Mouse (Mus musculus) heart, embryonic 11.5 days (tissue): ENCODE data around the gene Tmem200a. TPM values are rescaled to one million over a fixed set of nuclear protein-coding genes. Genes with fewer than 3 reads are reported as not detected.

Source experiments
- ATAC-seq: fragments of 200-750 bp; cut with Nextera tagmentation; replicated peaks from 2 replicates; pipeline ENCODE4 v1.8.0; 2017; ENCODE audit warnings: moderate library complexity; ENCODE audit not compliant: insufficient number of reproducible peaks, low FRiP score, low TSS enrichment
- H3K27ac ChIP-seq: fragments of 300-500 bp; sonication (generic); 2 replicates; pipeline ENCODE4 v1.5.1; 2014; ENCODE audit warnings: mild to moderate bottlenecking, low read depth, low read length
- H3K27me3 ChIP-seq: fragments of 300-500 bp; sonication (generic); 2 replicates; pipeline ENCODE4 v1.6.1; 2014; ENCODE audit warnings: mild to moderate bottlenecking, low read length, mixed read lengths; ENCODE audit not compliant: control insufficient read depth, insufficient read depth
- H3K36me3 ChIP-seq: fragments of 300-500 bp; sonication (generic); 2 replicates; pipeline ENCODE4 v1.6.1; 2014; ENCODE audit warnings: mild to moderate bottlenecking, low read length, moderate library complexity, mixed read lengths; ENCODE audit not compliant: control insufficient read depth, insufficient read depth
- H3K4me1 ChIP-seq: fragments of 300-500 bp; sonication (generic); 2 replicates; pipeline ENCODE4 v1.6.1; 2014; ENCODE audit warnings: low read length; ENCODE audit not compliant: control insufficient read depth, insufficient read depth
- H3K4me2 ChIP-seq: fragments of 300-500 bp; sonication (generic); 2 replicates; pipeline ENCODE4 v1.6.1; 2014; ENCODE audit warnings: mild to moderate bottlenecking, moderate library complexity
- H3K4me3 ChIP-seq: fragments of 300-500 bp; sonication (generic); 2 replicates; pipeline ENCODE4 v1.5.1; 2014; ENCODE audit warnings: low read depth, low read length
- H3K9ac ChIP-seq: fragments of 300-500 bp; sonication (generic); 2 replicates; pipeline ENCODE4 v1.6.1; 2014; ENCODE audit warnings: mild to moderate bottlenecking, low read depth, low read length, moderate library complexity
- H3K9me3 ChIP-seq: fragments of 300-500 bp; sonication (generic); replicated peaks from 2 replicates; pipeline ENCODE4 v1.6.1; 2016; ENCODE audit warnings: low read length; ENCODE audit not compliant: control insufficient read depth
- WGBS: fragments of 180-500 bp; shearing (Covaris S2); extraction: QIAGEN DNeasy Blood & Tissue Kit; methylation state at CpG from one replicate; pipeline ENCODE4 v1.1.7; 2014; ENCODE audit not compliant: insufficient replicate concordance; 5-methylcytosine and 5-hydroxymethylcytosine counted together
- polyA plus RNA-seq: library from polyadenylated mRNA; unstranded; fragments of >200 nt; fragmentation: Nextera tagmentation; extraction: Ambion mirVana; gene quantifications from 2 replicates; pipeline ENCODE4 v1.2.1, GENCODE M21; 2014

Tmem200a gene
- polyA plus RNA-seq, 1 experiment from 2014 or later: 1.3 TPM

DNA sequence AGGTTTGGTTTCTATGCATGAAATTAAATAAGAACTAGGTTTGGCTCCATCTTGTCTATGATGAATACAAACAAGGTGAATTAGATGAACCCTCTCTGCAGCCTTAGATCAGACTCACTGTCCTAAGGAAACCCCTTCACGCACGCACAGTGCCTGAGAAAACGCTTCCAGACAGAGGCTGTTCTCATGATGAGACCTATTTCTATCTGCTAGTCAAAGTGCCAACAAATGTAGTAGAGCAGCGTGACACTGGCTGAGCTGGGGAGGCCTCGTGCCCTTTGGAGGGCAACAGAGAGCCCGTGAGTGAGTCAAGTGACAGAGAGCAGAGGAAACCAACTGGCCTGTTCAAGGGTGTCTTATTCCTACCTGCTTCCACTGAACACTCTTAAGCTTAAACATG is 73.4 kb downstream of the Tmem200a start:
- H3K4me3 ChIP-seq: no peak overlapping the region
- H3K27ac ChIP-seq: no peak overlapping the region
- 76% methylated on average over 6 of the region's 6 CpGs for WGBS
- no peak overlapping the region for H3K4me2 ChIP-seq
- no peaks in the 10 kb centered on the region for H3K36me3 ChIP-seq
- no peak overlapping the region for H3K9ac ChIP-seq
- H3K9me3 ChIP-seq: no peaks in the 10 kb centered on the region
- ATAC-seq: no peak
- no peaks in the 10 kb centered on the region for H3K4me1 ChIP-seq
- H3K27me3 ChIP-seq: no peaks in the 10 kb centered on the region

DNA sequence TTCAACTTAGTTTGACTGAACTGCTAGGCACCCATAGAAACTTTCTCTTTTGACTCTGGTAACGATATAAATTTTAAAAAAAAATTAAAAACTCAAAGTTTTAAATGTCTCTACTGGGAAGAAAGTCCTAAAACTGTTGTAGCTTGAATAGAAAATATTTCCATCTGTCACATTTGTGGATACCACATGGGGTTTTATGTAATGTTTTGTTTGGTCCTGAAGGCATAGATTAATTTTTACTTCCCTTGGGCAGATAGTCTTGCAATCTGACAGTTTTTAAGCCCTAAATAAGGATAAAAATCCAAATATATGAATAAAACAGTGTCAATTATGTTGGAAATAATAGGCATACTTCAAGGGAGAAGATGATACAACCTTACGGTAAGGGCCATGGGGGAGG is 78.0 kb downstream of the Tmem200a start:
- no peaks in the 10 kb centered on the region for H3K9me3 ChIP-seq
- ATAC-seq: no peak
- H3K27ac ChIP-seq: no peak overlapping the region
- H3K4me3 ChIP-seq: no peak overlapping the region
- no peaks in the 10 kb centered on the region for H3K36me3 ChIP-seq
- 83% methylated on average over 2 of the region's 2 CpGs for WGBS
- H3K4me1 ChIP-seq: no peaks in the 10 kb centered on the region
- no peak overlapping the region for H3K9ac ChIP-seq
- H3K27me3 ChIP-seq: no peaks in the 10 kb centered on the region
- H3K4me2 ChIP-seq: no peak overlapping the region

DNA sequence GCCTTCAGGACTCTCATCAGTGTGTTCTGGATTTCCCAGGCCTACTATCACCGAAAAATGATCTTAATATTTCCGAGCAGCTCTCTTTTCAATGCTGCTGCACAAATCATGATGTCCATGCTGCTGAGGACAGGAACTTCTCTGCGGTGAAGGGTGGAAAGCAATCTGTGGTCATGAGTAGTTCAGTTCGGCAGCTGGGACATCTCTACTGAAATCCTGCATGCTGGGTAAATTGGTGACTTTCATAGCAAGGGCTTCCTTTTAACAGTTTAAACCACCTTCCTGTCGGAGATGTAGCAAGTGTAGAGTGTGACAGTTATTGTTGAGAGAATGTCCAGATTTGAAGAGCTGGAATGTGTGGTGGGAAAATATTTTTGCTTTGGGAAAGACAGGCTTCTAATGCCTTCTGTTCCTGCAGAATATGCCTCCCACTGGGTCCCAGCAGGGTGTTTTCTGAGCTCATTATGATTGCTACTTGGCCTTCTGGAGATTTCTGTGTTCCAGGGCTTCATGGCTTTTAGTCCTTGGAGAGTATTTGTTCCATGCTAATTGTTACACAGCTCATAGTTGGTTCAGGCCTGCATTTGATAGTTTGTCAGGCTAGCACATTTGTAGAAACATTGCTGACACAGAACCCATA is 79.4 kb downstream of the Tmem200a start:
- no peak overlapping the region for H3K4me3 ChIP-seq
- H3K9ac ChIP-seq: no peak overlapping the region
- no peaks in the 10 kb centered on the region for H3K27me3 ChIP-seq
- WGBS: 74% methylated on average over 5 of the region's 5 CpGs
- no peaks in the 10 kb centered on the region for H3K36me3 ChIP-seq
- no peak for ATAC-seq
- H3K9me3 ChIP-seq: no peaks in the 10 kb centered on the region
- H3K4me1 ChIP-seq: no peaks in the 10 kb centered on the region
- H3K4me2 ChIP-seq: no peak overlapping the region
- no peak overlapping the region for H3K27ac ChIP-seq

DNA sequence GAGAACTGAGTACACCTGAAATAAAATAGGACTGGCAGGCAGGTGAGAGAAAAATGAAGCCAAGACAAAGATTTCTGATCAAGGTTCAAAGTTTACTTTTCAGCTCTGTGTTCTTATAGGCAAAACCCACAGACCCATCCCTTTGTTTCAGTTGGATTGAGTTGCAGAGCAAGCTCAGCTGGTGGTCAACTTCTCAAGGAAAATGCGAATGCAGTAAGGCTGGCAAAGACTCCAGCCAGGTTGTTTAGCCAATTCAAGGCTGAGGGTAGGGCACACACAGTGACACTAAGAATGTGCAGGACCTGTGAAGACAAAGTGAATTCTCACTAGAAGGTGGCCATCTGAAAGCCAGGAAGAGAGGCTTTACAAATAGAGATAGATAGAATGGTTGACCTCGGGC is 94.8 kb downstream of the Tmem200a start:
- WGBS: 72% methylated on average over 2 of the region's 2 CpGs
- Histone ChIP-seq H3K4me1 (no peaks in the 10 kb centered on the region), H3K27ac (no peak overlapping the region), H3K9me3 (no peaks in the 10 kb centered on the region), H3K27me3 (no peaks in the 10 kb centered on the region), H3K36me3 (no peaks in the 10 kb centered on the region), H3K4me3 (no peak overlapping the region), H3K9ac (no peak overlapping the region), H3K4me2 (no peak overlapping the region)
- ATAC-seq: no peak

DNA sequence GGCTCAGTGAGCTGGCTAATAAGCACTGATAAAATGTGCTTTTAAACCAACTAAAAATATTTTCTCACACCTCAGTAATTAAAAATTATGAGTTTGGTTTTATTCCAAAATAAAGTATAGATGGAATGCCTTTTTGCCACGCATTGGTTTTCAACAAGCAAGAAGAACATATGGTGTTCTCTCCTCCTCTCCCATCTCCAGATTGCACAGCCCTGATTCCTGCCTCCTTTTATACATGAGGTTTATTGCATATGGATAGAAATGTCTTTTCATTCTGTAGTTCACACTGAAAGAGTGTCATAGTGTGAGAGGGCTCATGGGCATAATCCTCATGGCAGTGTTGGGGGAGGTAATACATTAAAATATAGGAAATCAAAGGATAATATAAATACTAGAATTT is 96.2 kb downstream of the Tmem200a start:
- H3K27me3 ChIP-seq: no peaks in the 10 kb centered on the region
- no peak overlapping the region for H3K9ac ChIP-seq
- H3K36me3 ChIP-seq: no peaks in the 10 kb centered on the region
- no peak overlapping the region for H3K27ac ChIP-seq
- no peaks in the 10 kb centered on the region for H3K9me3 ChIP-seq
- H3K4me2 ChIP-seq: no peak overlapping the region
- 70% methylated on average over 1 of the region's 1 CpGs for WGBS
- no peak overlapping the region for H3K4me3 ChIP-seq
- no peak for ATAC-seq
- H3K4me1 ChIP-seq: no peaks in the 10 kb centered on the region

DNA sequence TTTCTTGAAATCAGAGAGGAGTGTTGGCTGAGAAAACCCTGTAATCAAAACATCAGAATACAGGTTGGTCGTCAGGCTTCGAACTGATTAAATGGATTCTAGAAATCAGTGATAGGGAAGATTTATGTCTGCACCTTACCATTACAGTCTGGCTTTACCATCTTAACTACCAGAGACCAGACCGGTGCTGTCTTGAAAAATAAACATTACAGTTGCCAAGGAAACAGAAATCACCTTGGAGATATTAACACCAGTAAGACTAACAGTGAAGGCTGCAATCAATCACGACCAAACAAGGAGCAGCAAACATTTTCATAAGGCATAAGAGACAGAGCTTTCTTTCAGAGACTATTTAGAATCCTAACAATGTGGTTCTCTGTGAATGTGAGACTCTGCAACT is 116.0 kb downstream of the Tmem200a start:
- no peaks in the 10 kb centered on the region for H3K27me3 ChIP-seq
- no peak for ATAC-seq
- no peaks in the 10 kb centered on the region for H3K4me1 ChIP-seq
- H3K27ac ChIP-seq: no peak overlapping the region
- no peak overlapping the region for H3K9ac ChIP-seq
- no peak overlapping the region for H3K4me2 ChIP-seq
- WGBS: 50% methylated on average over 4 of the region's 4 CpGs
- H3K36me3 ChIP-seq: no peaks in the 10 kb centered on the region
- no peak overlapping the region for H3K4me3 ChIP-seq
- no peaks in the 10 kb centered on the region for H3K9me3 ChIP-seq

DNA sequence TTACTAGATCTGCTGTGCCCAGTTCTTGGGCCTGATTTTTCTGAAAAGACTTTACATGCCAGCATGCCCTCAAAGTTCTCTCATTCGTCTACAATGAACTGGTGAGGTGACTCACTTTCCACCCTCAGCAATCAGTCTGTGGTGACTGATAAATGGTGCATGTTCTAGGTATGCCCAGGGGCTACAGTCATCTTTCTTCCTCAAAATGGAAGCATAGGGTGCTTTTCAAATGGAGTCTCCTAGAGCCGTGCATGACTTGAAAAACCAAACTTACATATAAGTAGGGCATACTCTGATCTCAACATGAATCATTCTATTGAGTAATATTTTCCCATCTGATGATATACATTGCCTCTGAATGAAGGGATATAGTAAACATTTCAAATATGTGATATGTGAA is 117.8 kb downstream of the Tmem200a start:
- Histone ChIP-seq H3K9ac (no peak overlapping the region), H3K36me3 (no peaks in the 10 kb centered on the region), H3K4me2 (no peak overlapping the region), H3K4me3 (no peak overlapping the region), H3K4me1 (no peaks in the 10 kb centered on the region), H3K27me3 (no peaks in the 10 kb centered on the region), H3K27ac (no peak overlapping the region), H3K9me3 (no peaks in the 10 kb centered on the region)
- no peak for ATAC-seq
- 74% methylated on average over 2 of the region's 2 CpGs for WGBS

DNA sequence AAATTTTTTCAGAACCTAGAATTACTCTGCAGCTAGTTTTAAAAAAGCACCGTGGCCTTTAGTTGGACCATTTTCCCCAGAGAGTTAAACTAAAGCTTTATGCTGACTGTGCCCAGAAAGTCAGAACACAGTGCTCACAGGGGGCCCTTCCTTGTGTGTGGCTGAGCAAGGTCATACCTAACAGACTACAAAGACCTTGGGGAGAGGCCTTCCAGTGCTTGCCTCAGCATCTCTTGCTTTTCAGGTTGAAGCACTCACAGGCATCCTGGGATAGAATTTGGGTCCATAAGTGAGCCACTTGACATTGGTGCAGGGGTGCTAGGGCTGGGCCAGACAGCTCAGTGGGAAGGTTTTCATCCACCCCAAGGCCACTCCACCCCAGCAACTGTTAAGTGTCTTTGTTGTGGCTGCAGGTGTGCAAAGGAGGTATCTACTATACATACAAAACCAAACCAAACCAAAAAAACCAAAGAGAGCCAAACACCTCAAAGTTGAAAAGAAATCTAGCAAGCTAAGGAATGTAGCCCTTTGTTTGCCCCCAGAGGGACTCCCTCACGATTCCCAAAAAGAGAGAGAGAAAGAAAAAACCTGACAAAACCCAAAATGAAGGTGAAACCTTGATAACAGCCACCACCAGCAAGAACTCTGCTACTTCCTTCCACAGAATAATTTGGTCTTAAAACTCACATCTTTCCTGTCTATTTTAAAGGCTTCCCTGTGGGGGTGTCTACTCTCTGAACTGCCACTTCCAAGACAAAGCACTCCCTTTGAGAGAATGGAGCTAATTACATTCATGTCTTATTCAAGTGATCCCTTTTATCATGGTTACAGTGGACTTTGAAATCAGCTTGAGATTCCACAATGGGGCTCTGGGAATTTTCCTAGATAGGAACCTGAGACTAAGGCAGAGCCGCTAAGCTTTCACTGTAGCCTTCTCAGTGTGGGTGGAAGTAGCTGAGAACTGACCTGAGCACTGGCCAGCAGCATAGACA is 119.8 kb downstream of the Tmem200a start:
- no peaks in the 10 kb centered on the region for H3K27me3 ChIP-seq
- no peak overlapping the region for H3K4me2 ChIP-seq
- 55% methylated on average over 3 of the region's 3 CpGs for WGBS
- no peak overlapping the region for H3K4me3 ChIP-seq
- no peak for ATAC-seq
- no peaks in the 10 kb centered on the region for H3K36me3 ChIP-seq
- no peaks in the 10 kb centered on the region for H3K9me3 ChIP-seq
- no peak overlapping the region for H3K27ac ChIP-seq
- H3K9ac ChIP-seq: no peak overlapping the region
- no peaks in the 10 kb centered on the region for H3K4me1 ChIP-seq
